Mouse (Mus musculus): ENCODE measurements at regions not wholly inside any gene's neighbourhood (a gene's known extent, or its start where the extent isn't known, plus 50 kb on each side); places are given as distances from the start of the nearest gene placed in this dataset.

DNA sequence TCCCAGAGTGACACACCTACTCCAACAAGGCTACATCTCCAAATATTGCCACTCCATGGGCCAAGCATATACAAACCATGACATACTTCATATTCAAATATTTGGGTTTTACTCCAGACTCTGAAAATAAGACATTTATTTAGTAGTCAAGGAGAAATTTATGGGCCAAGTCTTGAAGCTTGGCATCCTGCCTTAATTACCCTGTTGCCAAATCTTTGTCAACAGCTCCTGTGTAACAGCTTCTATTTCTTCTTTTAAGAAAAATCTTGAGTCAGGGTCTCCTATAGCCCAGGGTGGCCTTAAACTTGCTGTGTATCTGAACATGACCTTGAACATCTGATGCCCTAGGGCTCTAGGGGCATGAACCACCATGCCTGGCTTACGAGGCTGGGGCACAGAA lies 138.5 kb upstream of the Psmd7 start:
- Histone ChIP-seq H3K36me3 (no peaks in the 10 kb centered on the region), H3K9me3 (no peaks in the 10 kb centered on the region), H3K9ac (no peak overlapping the region), H3K4me3 (replicated peaks) (no peak overlapping the region), H3K4me2 (no peak overlapping the region), H3K27ac (no peak overlapping the region), H3K4me1 (no peaks in the 10 kb centered on the region), H3K27me3 (replicated peaks) (no peaks in the 10 kb centered on the region)
- ATAC-seq (ENCODE audit: insufficient read depth, low FRiP score, low read depth), result no peak
- WGBS, result 98% methylated on average over 1 of the region's 1 CpGs

DNA sequence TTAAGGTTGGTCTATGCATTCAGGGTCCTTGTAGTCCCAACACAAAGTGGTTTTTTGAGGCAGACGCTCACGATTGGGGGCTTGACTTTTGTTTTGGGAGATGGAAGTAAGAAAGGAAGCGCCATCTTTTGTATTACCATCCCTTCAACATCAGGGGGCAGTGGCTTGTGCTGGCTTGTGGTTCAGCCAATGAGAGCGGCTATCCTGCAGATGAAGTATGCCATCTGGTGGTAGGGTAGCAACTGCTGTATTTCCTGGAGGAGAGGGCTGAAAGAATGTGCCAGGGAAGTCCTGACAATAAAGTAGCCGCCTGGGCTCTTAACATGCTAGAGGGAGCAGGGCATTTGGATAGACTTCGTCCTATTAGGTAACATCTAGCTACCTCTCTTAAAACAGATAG lies 139.0 kb upstream of the Psmd7 start:
- WGBS, result 89% methylated on average over 6 of the region's 6 CpGs
- H3K4me3 ChIP-seq (replicated peaks), result no peak overlapping the region
- no peaks in the 10 kb centered on the region for H3K9me3 ChIP-seq
- H3K4me1 ChIP-seq, result no peaks in the 10 kb centered on the region
- H3K27ac ChIP-seq, result no peak overlapping the region
- no peaks in the 10 kb centered on the region for H3K36me3 ChIP-seq
- no peak overlapping the region for H3K9ac ChIP-seq
- no peaks in the 10 kb centered on the region for H3K27me3 ChIP-seq (replicated peaks)
- no peak for ATAC-seq (ENCODE audit: insufficient read depth, low FRiP score, low read depth)
- H3K4me2 ChIP-seq, result no peak overlapping the region

DNA sequence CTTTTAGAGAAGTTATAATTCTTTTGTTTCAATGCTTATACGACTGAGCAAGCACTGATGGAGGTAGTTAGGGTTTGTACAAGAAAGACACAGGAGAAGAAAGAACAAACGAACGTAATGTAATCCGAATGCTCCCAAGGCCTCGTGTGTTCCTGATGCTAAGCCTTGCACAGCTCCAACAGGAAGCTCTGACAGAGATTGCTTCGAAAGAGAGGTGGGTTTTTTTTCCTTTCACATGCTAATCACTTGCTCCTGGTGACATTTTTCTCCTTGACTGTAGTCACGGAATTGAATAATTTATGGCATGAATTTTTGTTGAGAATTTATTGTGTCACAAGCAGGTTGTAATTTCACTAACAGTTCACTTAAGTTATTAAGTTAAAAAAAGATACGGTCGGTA lies 150.8 kb upstream of the Psmd7 start:
- H3K27ac ChIP-seq, result no peak overlapping the region
- no peaks in the 10 kb centered on the region for H3K4me1 ChIP-seq
- no peaks in the 10 kb centered on the region for H3K36me3 ChIP-seq
- no peak overlapping the region for H3K4me2 ChIP-seq
- 68% methylated on average over 9 of the region's 9 CpGs for WGBS
- H3K9me3 ChIP-seq, result no peaks in the 10 kb centered on the region
- no peaks in the 10 kb centered on the region for H3K27me3 ChIP-seq (replicated peaks)
- no peak for ATAC-seq (ENCODE audit: insufficient read depth, low FRiP score, low read depth)
- no peak overlapping the region for H3K9ac ChIP-seq
- H3K4me3 ChIP-seq (replicated peaks), result no peak overlapping the region

DNA sequence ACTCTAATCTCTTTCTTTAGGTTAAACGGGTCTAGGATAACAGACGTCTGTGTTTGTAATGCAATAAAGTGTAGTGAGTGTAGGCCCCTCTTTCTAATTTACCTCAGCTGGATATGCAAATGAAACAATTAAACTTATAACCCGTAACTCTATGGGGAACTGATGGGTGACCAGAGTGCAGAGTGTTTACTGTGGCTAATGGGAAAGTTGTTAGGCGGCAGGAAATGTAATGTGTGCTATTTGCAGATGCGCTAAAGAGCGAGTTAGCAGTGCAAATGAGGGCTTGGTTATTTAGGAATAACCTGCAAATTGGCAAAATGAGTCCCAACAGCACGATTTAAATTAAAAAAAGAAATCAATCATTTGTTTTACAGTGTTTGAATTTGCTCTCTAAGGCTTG lies 168.8 kb upstream of the Psmd7 start:
- Histone ChIP-seq H3K27me3 (replicated peaks) (no peaks in the 10 kb centered on the region), H3K36me3 (no peaks in the 10 kb centered on the region), H3K4me3 (replicated peaks) (no peak overlapping the region), H3K4me1 (no peaks in the 10 kb centered on the region), H3K9me3 (no peaks in the 10 kb centered on the region), H3K9ac (no peak overlapping the region), H3K4me2 (no peak overlapping the region), H3K27ac (no peak overlapping the region)
- no peak for ATAC-seq (ENCODE audit: insufficient read depth, low FRiP score, low read depth)
- WGBS, result 63% methylated on average over 7 of the region's 7 CpGs

DNA sequence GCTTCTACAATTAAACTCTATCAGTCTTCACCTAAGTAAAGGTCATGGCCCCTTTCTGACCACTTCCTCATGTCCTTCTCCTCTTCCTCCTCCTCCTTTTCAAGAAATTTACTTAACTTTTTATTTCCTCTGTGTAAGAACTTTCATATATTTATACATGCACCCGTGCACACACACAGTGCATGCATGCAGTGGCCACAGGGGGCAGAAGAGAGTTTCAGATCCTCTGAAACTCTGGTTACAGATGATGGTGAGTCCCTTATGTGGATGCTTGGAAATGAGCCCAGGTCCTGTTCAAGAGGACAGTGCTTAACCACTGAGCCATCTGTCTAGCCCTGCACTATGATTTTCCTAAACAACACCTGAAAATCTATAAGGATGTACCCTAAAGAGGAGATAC lies 170.4 kb upstream of the Psmd7 start:
- 66% methylated on average over 1 of the region's 1 CpGs for WGBS
- Histone ChIP-seq H3K4me3 (replicated peaks) (no peak overlapping the region), H3K4me1 (no peaks in the 10 kb centered on the region), H3K27ac (no peak overlapping the region), H3K9ac (no peak overlapping the region), H3K9me3 (no peaks in the 10 kb centered on the region), H3K27me3 (replicated peaks) (no peaks in the 10 kb centered on the region), H3K36me3 (no peaks in the 10 kb centered on the region), H3K4me2 (no peak overlapping the region)
- no peak for ATAC-seq (ENCODE audit: insufficient read depth, low FRiP score, low read depth)

DNA sequence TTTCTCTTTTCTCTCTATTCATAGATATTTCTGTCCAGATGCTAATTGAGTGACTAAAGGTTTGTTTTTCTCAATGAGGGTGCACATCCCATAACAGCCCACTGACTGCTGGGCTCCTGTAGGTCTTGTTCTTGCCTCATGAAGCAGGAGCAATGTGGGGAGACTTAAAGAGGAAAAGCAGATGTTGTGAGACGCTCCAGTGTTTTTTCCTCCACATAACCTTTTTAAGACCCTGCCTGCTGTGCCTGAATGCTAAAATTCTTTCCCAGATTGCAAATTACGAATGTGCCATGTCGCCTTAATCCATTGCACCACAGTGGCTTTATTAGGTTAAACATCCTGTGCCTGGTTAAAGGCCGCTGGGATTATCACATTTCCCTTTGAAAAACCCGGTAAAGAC lies 165.5 kb upstream of the Zfhx3 start:
- Histone ChIP-seq H3K36me3 (no peaks in the 10 kb centered on the region), H3K4me1 (no peaks in the 10 kb centered on the region), H3K9ac (no peak overlapping the region), H3K9me3 (no peaks in the 10 kb centered on the region), H3K4me2 (no peak overlapping the region), H3K27me3 (replicated peaks) (no peaks in the 10 kb centered on the region), H3K4me3 (replicated peaks) (no peak overlapping the region), H3K27ac (no peak overlapping the region)
- ATAC-seq (ENCODE audit: insufficient read depth, low FRiP score, low read depth), result no peak
- 19% methylated on average over 5 of the region's 5 CpGs for WGBS

DNA sequence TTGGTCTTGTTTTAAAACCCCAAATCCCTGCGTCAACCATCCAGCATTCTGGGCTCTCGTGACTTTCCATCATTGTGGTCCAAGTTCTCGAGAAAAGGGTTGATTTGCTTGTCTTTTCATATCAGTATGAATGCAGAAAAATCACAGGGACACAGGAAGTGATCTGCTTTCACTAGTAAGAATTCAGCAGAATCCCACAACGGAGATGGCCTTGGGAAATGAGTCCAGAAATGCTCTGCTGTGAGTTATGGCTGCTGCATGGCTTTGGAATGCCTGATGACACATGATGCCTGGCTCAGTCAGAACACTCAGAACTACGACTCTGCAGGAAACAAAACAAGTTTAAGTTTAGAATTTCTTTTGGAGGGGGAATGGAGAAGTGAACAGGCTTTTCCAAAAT lies 156.7 kb upstream of the Zfhx3 start:
- no peak for ATAC-seq (ENCODE audit: insufficient read depth, low FRiP score, low read depth)
- H3K4me1 ChIP-seq, result no peaks in the 10 kb centered on the region
- WGBS, result 62% methylated on average over 5 of the region's 5 CpGs

DNA sequence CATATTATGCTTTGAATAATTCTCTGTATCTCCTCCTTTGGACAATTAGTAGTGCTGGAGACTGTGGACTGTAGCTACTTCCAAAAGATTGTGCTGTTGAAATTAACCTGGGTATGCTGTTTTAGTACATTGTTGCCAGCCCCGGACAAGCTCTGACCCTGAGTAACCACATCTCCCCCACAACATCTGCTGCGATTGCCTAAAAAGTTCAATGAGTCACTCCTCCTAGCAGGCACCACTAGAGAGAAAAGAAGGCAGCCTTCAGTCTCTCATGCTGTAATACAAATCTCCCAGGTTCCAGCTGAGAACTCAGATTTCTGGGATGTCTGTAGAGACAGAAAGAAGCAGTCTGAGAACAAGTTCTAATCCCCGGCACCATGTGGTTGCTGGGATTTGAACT lies 150.2 kb upstream of the Zfhx3 start:
- H3K27me3 ChIP-seq (replicated peaks), result no peaks in the 10 kb centered on the region
- H3K4me3 ChIP-seq (replicated peaks), result no peak overlapping the region
- H3K36me3 ChIP-seq, result no peaks in the 10 kb centered on the region
- ATAC-seq (ENCODE audit: insufficient read depth, low FRiP score, low read depth), result no peak
- no peak overlapping the region for H3K4me2 ChIP-seq
- H3K4me1 ChIP-seq, result no peaks in the 10 kb centered on the region
- no peak overlapping the region for H3K9ac ChIP-seq
- 66% methylated on average over 3 of the region's 3 CpGs for WGBS
- H3K27ac ChIP-seq, result no peak overlapping the region
- H3K9me3 ChIP-seq, result no peaks in the 10 kb centered on the region

More for the DNA sequence above, 156.7 kb upstream of the Zfhx3 start:
- H3K4me3 ChIP-seq (replicated peaks), result no peak overlapping the region
- no peaks in the 10 kb centered on the region for H3K27me3 ChIP-seq (replicated peaks)
- no peaks in the 10 kb centered on the region for H3K9me3 ChIP-seq
- H3K27ac ChIP-seq, result no peak overlapping the region
- H3K4me2 ChIP-seq, result no peak overlapping the region
- no peaks in the 10 kb centered on the region for H3K36me3 ChIP-seq
- H3K9ac ChIP-seq, result no peak overlapping the region

DNA sequence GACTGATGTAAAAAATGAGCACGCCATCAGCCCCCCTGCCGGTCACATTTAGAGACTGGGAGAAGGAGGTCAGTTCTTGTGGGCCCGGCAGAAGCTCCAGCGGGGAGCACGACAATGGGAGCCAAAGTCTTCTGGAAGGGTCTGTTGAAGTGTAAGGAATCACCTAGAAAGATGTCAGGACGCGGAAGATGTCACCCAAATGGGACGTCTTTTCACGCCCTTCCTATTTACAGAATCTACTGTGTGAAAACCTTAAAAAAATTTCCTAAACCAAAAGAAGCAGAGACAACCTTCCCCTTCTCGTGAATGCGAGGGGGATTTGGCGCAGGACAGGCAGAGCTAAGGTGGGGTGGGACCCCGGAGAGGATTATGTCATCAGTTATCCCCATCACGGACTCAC lies 127.5 kb upstream of the Zfhx3 start:
- no peak overlapping the region for H3K9ac ChIP-seq
- H3K9me3 ChIP-seq, result no peaks in the 10 kb centered on the region
- ATAC-seq (ENCODE audit: insufficient read depth, low FRiP score, low read depth), result no peak
- no peak overlapping the region for H3K4me3 ChIP-seq (replicated peaks)
- no peaks in the 10 kb centered on the region for H3K27me3 ChIP-seq (replicated peaks)
- no peak overlapping the region for H3K4me2 ChIP-seq
- no peaks in the 10 kb centered on the region for H3K4me1 ChIP-seq
- no peaks in the 10 kb centered on the region for H3K36me3 ChIP-seq
- H3K27ac ChIP-seq, result no peak overlapping the region
- 73% methylated on average over 14 of the region's 14 CpGs for WGBS

DNA sequence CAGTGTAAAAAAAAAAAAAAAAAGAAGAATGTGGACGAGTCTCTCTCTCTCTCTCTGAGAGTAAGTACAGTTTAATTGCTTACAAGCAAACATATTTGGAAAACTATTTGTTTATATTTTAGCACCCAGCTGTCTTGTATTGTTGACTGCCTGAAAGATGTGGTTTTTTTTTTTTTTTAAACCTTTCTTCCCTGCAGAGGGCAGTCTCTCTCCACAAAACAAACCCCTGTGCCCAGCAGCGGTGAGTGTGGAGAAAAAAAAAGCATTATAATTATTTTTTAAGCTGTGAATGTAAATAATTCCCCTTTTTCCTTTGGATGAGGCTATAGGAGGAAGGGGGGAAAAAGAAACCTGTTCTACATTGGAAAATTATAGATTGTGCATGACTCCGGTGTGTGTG lies 126.7 kb upstream of the Zfhx3 start:
- Histone ChIP-seq H3K36me3 (no peaks in the 10 kb centered on the region), H3K9ac (no peak overlapping the region), H3K4me3 (replicated peaks) (no peak overlapping the region), H3K27me3 (replicated peaks) (no peaks in the 10 kb centered on the region), H3K27ac (no peak overlapping the region), H3K4me1 (no peaks in the 10 kb centered on the region), H3K4me2 (no peak overlapping the region), H3K9me3 (no peaks in the 10 kb centered on the region)
- 24% methylated on average over 3 of the region's 3 CpGs for WGBS
- no peak for ATAC-seq (ENCODE audit: insufficient read depth, low FRiP score, low read depth)

DNA sequence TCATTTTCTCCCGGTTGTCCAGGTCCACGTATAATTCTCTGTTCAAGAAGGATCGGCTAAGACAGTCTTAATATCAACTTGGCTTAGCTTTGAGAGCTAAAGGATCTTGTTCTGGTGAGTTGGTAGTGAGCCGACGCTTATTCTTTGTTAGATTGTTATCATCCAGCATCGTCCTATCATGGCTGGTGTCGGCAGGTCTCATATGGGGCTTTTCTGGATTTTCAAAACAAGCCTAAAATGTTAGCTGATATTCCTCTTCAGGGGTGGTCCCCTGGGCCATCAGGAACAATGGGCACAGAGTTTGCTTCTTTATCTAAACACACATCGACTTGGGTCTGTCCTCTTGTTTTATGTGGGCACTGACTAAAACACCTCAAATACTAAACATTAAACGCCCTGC lies 124.6 kb upstream of the Zfhx3 start:
- no peak overlapping the region for H3K4me3 ChIP-seq (replicated peaks)
- H3K4me1 ChIP-seq, result no peaks in the 10 kb centered on the region
- H3K27me3 ChIP-seq (replicated peaks), result no peaks in the 10 kb centered on the region
- no peak overlapping the region for H3K9ac ChIP-seq
- WGBS, result 72% methylated on average over 9 of the region's 9 CpGs
- H3K4me2 ChIP-seq, result no peak overlapping the region
- no peaks in the 10 kb centered on the region for H3K36me3 ChIP-seq
- no peak overlapping the region for H3K27ac ChIP-seq
- no peaks in the 10 kb centered on the region for H3K9me3 ChIP-seq
- ATAC-seq (ENCODE audit: insufficient read depth, low FRiP score, low read depth), result no peak

DNA sequence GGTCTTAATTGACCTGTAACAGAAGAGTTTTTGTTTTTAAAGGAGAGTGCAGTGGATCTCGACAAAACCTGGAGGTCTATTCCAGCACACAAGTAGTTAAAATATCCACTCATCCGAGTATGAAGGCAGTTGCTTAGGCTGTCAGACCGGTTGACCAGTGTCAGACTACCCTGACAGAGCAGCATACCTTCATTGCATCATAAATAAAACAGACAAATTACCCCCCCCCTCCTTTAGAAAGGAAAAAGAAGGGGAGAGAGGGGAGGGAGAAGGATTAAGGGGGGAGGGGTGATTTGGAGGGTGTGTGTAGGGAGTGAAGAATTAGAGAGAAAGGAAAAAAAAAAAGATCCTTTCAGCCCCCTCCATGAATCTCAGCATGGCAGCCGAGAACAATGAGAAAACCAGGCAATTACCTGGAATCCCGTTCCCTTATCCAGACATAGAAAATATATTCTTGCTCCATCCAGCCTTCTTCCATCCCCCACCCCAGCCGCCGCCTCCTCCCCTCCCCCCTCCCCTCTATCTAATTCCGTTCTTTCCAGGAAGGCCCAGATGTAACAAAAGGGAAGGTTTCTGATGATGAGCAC lies 122.2 kb upstream of the Zfhx3 start:
- Histone ChIP-seq H3K27me3 (replicated peaks) (no peaks in the 10 kb centered on the region), H3K4me3 (replicated peaks) (no peak overlapping the region), H3K4me2 (no peak overlapping the region), H3K9ac (no peak overlapping the region), H3K4me1 (no peaks in the 10 kb centered on the region), H3K9me3 (no peaks in the 10 kb centered on the region), H3K27ac (no peak overlapping the region), H3K36me3 (no peaks in the 10 kb centered on the region)
- WGBS, result 14% methylated on average over 8 of the region's 8 CpGs
- no peak for ATAC-seq (ENCODE audit: insufficient read depth, low FRiP score, low read depth)

DNA sequence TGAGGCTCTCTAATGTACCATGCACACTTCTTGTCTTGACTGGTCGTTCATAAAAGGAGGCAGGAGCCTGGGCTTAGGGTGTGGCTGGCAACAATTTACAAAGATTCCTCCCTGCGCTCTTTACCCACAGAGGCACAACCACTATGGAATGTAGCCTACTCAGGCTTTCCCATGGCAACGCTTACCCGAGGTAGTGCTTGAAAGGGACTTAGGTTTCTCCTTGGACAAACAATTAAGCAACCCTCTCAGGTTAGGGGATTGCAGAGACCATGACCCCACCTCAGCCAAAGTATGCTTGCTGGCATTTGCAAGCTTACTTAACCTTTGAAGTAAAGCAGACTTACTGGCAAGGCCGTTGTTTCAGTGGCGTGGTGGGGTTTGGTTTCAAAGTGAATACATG lies 120.9 kb upstream of the Zfhx3 start:
- no peaks in the 10 kb centered on the region for H3K27me3 ChIP-seq (replicated peaks)
- H3K9me3 ChIP-seq, result no peaks in the 10 kb centered on the region
- H3K4me1 ChIP-seq, result no peaks in the 10 kb centered on the region
- H3K9ac ChIP-seq, result no peak overlapping the region
- no peak overlapping the region for H3K27ac ChIP-seq
- no peak overlapping the region for H3K4me3 ChIP-seq (replicated peaks)
- ATAC-seq (ENCODE audit: insufficient read depth, low FRiP score, low read depth), result 0 out of 2 replicates have a peak, but pooled peaks have one; percentile 22
- WGBS, result 48% methylated on average over 6 of the region's 6 CpGs
- H3K4me2 ChIP-seq, result no peak overlapping the region
- no peaks in the 10 kb centered on the region for H3K36me3 ChIP-seq

All from stomach, embryonic 15.5 days (tissue).